Mouse (Mus musculus) kidney, adult 8-10 months (tissue): ENCODE results near the gene Tbx10.
"Not testable (repeated sequence)": the region's sequence is repeated elsewhere in the genome, so short reads cannot be mapped to it uniquely, and the experiment has no call there.

Source experiments
- DNase-seq, 2 experiments: peaks; one replicate each; pipeline ENCODE4 v3.0.0; 2022

Gene Tbx10

GRCm38 (mm10) chr19:4005091-4005490 lies 12.5 kb downstream of the Tbx10 start:
- no peak for DNase-seq

DNA sequence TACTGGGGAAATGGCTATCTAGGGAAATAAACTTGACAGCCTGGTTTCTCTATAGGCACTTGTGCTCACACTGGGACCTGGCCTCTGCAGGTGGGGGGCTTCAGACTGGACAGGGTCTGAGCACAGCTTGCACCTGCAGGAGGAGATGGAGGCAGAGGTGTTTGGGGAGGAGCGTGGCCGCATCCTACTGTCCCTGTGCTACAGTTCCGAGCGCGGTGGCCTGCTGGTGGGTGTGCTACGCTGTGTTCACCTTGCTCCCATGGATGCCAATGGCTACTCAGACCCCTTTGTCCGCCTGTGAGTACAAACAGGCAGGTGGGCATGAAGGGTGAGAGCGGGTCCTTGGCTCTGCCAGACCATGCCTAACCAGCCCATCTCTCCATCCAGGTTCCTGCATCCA lies 13.4 kb downstream of the Tbx10 start:
- no peak for DNase-seq

- DNase-seq, result no peak
Observed at GRCm38 (mm10) chr19:4011086-4011485, 18.5 kb downstream of the Tbx10 start.

DNA sequence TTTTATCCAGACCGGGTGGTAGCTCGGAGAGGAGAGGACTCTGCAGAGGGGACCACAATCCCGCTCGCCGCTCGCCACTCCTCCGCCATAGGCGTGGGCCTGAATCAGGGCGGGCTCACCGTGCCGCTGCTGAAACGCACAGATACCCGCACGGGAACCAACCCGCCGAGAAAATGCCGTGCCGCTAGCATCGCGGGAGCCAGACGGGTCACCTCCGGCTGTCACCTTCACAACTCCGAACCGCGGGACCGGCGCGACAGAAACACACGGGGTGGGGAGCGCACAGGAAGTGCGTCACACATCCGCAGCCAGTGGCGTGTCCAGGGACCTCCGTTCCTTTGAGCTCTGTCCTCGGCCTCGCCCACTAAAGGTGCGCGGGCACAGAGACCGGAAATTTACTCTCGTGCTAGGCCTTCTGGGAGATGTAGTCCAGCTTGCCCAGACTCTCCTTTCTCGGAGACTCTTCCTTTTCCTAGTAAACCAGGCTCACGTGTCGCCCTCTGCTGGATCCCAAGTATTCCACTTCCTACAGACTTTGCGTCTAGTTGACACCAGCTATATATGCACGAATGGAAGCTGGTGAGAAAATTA lies 20.0 kb downstream of the Tbx10 start, which contains the start of gene Ndufv1:
Gene Ndufv1 (minus strand): TSS at position 375 of the 591 bp plus-strand sequence.
- DNase-seq, result peak; percentile 99

DNA sequence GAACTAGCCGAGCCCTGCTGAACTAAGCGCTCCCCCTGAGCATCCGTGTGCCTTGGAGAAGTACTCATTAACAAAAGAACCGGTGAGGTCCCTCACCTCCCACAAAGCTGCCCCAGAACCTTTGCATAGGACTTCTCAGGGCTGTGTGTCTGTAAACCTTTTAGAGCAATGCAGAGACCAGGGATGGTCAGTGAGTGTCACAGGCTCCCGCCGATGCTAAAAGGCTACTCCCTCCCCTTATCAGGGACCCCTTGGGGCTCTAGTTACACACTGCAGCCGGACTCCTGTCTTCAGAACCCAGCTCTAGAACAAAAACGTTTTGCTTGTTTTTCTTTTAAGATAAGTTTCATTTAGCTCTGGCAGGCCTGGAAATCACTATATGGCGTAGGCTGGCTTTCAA lies 20.5 kb downstream of the Tbx10 start:
- no peak for DNase-seq

DNA sequence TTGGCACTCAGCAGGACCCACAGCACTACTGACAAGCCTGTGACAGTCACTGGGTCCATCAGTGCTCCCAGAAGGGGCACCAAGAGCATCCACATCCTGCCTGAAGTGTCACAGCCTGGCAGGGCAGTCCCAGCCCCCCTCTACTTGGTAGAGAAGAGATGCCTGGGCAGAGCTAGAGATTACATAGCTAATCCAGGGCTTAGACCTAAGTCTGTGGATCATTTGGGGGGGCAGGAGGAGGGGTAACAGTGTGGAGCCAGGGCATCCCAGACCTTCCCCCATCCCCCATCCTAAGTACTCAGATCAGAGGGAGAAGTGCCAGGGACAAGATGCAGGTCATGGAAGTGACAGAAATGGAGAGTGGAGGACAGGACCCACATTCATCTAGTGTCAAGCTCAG lies 22.2 kb downstream of the Tbx10 start:
- DNase-seq, result no peak

GRCm38 (mm10) chr19:4015635-4016034 lies 23.1 kb downstream of the Tbx10 start:
- no peak for DNase-seq

DNA sequence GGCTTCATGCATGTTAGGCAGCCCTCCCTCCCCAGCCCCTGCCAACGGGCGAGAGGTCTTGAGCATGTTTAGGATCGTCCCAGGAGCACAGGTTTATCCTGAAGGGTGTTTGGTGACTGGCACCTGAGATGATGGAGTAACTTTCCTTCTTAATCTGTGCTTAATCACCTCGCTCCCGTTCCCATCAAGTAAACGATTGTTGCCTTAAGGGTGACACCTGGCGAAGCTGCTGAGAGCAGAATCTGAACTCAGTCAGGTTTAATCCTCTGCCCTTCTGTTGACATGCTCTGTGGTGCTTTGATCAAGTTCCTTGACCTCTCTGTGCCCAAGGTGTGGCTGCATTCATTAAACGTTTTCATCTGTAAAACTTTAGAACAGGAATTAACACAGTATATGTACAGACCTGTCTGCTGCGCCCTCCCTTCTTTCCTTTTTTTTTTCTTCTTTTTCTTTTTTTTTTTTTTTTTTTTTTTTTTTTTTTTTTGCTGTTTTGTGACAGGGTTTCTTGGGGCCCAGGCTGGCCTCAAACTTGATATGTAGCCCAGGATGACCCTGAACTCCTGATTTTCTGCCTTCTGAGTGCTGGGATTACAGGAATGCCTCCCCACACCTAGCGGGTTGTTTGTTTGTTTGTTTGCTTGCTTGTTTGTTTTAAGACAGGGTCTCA lies 25.5 kb downstream of the Tbx10 start:
- no peak for DNase-seq

DNA sequence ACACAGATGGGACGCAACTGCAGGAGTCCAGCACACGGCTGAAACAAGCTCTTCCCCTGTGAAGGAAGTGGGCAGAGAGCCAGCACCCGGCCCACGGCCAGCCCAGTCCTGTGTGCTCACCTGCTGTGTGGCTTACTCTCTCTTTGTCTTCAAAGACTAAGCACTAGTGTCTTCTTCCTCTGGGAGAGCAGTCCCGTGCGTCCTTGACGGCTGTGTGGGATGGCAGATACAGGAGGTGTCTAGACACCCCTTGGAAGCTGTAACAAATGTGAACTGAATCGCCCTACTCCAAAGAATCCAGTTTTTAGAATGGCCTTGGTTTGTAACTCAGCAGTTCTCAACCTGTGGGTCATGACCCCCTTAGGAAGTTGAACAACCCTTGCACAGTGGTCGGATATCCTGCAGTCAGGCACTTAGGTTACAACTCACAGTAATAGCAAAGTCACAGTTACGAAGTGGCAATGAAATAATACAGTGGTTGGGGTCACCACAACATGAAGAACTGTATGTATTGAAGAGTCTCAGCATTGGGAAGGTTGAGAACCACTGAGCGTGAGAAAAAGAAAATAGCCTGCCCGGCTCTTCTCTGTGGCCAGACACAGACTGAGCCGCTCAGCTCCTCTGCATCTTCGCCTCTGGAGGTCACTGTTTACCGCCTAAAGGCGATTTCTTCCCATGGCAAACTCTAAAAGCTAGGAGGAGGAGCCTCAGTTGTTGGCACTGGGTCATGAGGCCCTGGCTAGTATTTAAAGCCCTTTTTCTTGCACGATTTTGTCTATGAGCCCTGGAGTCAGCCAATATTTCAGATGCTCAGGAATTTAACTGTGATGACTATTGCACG lies 26.4 kb downstream of the Tbx10 start:
- peak; percentile 87 to 90 for DNase-seq

DNA sequence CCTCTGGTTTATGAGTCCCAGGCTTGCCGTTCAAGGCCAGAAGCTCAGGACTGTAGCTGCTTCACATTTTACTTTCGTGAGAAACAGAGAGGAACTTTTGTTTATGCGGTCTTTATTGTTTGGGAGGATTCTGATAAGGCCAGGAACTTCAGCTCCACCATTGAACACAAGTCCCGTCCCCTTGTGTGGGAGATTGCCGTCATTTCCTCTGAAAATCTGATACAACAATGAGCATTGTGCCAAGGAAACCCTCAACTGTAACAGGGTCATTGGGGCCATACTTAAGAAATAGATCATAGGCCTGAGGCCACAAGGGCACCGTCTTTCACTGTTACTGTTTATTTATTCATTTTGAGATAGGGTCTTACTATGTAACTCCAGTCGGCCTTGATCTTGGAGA lies 30.6 kb downstream of the Tbx10 start:
- DNase-seq, result no peak

DNA sequence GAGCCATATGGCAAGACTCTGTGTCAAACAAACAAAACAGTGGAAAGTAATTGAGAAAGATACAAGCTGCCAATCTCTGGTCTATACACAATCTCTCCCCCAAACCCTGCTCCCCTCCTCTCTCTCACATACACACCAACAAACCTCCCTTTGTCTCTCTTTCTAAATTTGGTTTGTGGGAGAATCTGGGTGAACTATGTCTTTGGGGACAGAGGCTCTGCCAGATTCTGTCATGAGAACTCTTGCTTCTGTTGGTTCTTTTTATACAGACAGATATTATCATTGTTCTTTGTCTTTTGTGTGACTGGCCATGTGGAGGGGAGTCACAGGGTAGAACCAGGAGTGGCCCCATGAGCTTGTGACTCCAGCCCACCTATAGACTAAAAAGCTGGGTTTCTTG lies 35.0 kb downstream of the Tbx10 start:
- no peak for DNase-seq

DNA sequence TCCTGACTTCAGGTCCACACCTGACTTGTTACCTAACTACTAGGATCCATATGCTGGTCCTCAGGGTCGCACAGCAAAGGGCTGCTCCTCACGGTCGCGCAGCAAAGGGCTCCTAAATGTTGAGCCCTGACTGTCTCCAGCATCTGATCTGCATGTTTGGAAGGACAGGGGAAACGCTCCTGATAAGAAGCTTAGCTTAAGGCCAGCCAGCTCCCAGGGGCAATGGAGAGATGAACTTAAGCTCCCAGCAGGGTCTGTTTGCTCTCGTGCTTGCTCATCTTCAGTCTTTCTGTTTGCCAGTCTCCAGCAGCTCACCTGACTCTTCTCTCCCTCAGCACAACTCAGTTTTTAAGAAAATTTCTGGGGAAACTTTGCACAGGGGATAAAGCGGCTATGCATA lies 40.1 kb downstream of the Tbx10 start:
- DNase-seq, result no peak

- peak; percentile 55 to 59 for DNase-seq
Observed at GRCm38 (mm10) chr19:4033298-4033697, 40.7 kb downstream of the Tbx10 start.

- no peak for DNase-seq
Observed at GRCm38 (mm10) chr19:4033742-4034141, 41.2 kb downstream of the Tbx10 start.

DNA sequence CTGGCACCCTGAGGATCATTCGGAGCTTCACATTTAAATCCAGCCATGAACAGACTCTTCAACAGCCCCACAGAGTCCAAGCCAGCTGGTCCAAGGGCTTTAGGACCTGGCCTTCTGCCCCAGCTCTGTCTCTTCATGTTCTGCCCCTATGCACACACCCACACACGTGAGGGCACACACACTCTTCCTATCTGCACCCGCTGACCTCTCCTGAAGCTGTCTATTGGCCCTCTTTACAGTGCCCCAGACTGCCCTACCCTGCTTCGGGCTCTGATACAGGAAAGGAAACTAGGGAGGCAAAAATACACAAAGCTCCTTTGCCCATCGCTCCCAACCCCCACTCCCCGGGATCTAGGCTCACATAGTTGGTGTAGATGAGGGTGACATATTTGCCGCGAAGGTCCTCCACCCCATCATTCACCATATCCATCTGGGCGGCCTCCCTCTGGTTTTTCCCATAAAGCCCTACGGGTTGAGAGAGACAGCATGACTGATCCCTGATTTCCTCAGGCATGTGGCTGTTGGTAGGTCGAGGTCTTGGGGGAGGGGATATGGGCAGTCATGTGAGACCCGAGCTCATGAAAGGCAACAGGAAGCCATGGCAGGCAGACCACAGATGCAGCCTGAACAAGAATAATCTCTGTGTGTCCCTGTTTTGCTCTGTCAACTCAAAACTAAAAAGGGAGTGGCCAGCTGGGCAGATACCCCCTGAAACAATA lies 43.9 kb downstream of the Tbx10 start:
- no peak for DNase-seq

- DNase-seq, result not testable (repeated sequence)
Observed at GRCm38 (mm10) chr19:4037154-4037787, 44.7 kb downstream of the Tbx10 start.

DNA sequence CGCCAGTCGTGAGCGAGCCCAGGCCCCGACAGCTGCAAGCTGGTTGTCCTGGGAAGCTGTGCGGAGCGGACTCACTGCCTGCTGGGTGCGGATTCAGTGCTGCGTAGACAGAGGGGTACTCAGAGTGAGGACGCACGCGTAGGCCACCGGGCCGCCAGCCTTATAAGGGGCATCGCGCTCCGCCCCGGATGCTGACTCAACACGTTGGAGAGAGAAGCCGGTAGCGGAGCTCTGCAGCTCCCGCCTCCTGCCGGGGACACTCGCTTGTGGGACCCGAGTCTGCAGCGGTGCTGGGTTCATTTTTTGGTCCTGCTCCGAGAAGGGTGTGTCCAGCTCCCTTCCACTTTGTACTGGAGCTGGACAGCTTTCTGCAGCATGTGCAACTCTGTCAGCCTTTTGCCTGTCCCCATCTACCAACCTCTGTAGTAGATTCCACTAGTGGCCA lies 45.3 kb downstream of the Tbx10 start, which contains the start of gene Gstp1:
Gene Gstp1 (minus strand): TSS at position 198 of the 445 bp plus-strand sequence.
- peak; percentile 83 to 90 for DNase-seq

- not testable (repeated sequence) for DNase-seq
Observed at GRCm38 (mm10) chr19:4040941-4041340, 48.4 kb downstream of the Tbx10 start.

- DNase-seq, result not testable (repeated sequence)
Observed at GRCm38 (mm10) chr19:4041500-4041899, 48.9 kb downstream of the Tbx10 start.

DNA sequence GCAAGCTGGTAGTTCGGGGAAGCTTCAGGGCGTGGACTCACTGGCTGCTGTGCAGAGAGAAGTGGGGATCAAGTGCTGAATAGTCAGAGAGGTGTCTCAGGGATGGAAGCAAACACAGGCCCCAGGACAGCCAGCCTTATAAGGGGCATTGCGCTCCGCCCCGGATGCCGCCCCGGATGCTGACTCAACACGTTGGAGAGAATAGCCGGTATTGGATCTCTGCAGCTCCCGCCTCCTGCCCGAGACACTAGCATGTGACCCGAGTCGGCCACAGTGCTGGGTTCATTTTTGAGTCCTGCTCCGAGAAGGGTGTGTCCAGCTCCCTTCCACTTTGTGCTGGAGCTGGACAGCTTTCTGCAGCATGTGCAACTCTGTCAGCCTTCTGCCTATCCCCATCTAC lies 49.6 kb downstream of the Tbx10 start:
- no peak for DNase-seq

DNA sequence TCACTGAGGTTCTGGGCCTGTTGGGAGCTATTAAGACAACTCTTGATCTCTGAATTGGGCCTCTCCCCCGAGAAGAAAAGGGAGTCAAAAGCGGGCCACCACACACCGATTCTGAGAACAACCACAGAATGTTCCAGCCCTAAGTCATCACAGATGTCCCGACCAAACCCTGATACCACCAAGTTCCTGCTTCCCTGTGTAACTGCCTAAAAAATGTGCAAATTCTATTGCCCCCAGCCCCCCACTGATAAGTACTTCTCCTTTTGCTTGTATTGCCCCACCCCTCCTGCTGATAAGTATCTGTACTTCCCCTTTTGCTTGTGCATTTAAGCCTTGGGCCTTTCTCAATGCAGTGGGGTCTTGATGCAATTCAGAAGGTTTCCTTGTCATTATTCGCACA lies 51.6 kb downstream of the Tbx10 start:
- not testable (repeated sequence) for DNase-seq
